Mouse (Mus musculus): Measurements from ENCODE around the gene Fzd10. TPM values are rescaled to one million over a fixed set of nuclear protein-coding genes. Genes with fewer than 3 reads are reported as not detected.

Gene Fzd10
- total and polyA plus RNA-seq, 3 experiments: not detected

DNA sequence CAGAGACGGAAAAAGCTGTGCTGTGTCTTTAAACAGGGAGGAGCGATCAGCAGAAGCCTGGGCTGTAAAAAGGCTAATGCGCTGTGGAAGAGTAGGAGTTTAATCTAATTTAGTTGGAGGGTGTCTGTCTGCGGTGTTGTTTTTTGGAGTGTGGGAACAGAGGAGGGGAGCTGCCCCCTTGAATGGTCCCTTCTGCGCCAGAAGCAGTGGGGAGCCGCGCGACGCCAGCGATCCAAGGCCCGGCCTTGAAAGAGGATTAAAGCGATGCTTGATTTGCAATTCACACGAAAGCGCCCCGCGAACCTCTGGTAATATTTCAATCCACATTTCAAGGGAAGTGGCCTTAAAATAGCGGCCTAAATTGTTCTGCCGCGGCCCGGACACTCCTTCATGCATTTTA is 3.8 kb upstream of the Fzd10 start:
- H3K9me3 ChIP-seq (replicated peaks; ENCODE audit: insufficient read depth, low read length): no peaks in the 10 kb centered on the region
- H3K9ac ChIP-seq (ENCODE audit: control insufficient read depth, low read depth, low read length, poor library complexity, severe bottlenecking): no peak overlapping the region
- no peak overlapping the region for H3K4me3 ChIP-seq (ENCODE audit: control insufficient read depth in 1 of 2, insufficient read depth in 1 of 2, low read depth in 2 of 2, low read length in 2 of 2)
- H3K27ac ChIP-seq (ENCODE audit: control insufficient read depth, low read depth, low read length): no peak overlapping the region
- H3K36me3 ChIP-seq (ENCODE audit: control insufficient read depth in 1 of 2, insufficient read depth in 2 of 2, low read length in 2 of 2): no peaks in the 10 kb centered on the region
- no peaks in the 10 kb centered on the region for H3K79me2 ChIP-seq (ENCODE audit: control insufficient read depth, insufficient read depth, low read length, poor library complexity)
- no peak for DNase-seq (ENCODE audit: low read depth, low spot score)
- TF ChIP-seq MEF2A (IDR thresholded peaks at IDR 0.05; ENCODE audit: extremely low read depth, insufficient replicate concordance, low read depth, low read length, poor library complexity, severe bottlenecking) (no peak), SIN3A (IDR thresholded peaks at IDR 0.05; ENCODE audit: low read length) (no peak), ELF1 (IDR thresholded peaks at IDR 0.05; ENCODE audit: low read depth, low read length) (no peak), MAFK (IDR thresholded peaks at IDR 0.05; ENCODE audit: borderline replicate concordance, low read depth, low read length) (no peak), ZNF384 (IDR thresholded peaks at IDR 0.05; ENCODE audit: low read depth, low read length) (no peak), HCFC1 (IDR thresholded peaks at IDR 0.05; ENCODE audit: low read depth, low read length) (no peak), NRF1 (IDR thresholded peaks at IDR 0.05; ENCODE audit: insufficient read depth, low read depth, low read length, poor library complexity, severe bottlenecking) (no peak)
- no peaks in the 10 kb centered on the region for H3K4me1 ChIP-seq (ENCODE audit: control insufficient read depth in 1 of 2, insufficient read depth in 2 of 2, low read length in 2 of 2)
- no peaks in the 10 kb centered on the region for H3K27me3 ChIP-seq (ENCODE audit: control insufficient read depth in 1 of 2, insufficient read depth in 2 of 2, low read length in 2 of 2)

- H3K79me2 ChIP-seq (ENCODE audit: control insufficient read depth, insufficient read depth, low read length, poor library complexity): no peaks in the 10 kb centered on the region
- H3K27ac ChIP-seq (ENCODE audit: control insufficient read depth, low read depth, low read length): no peak overlapping the region
- TF ChIP-seq MAZ (IDR thresholded peaks at IDR 0.05; ENCODE audit: low read depth, low read length) (no peak), RCOR1 (IDR thresholded peaks at IDR 0.05; ENCODE audit: low read depth, low read length) (no peak), USF2 (IDR thresholded peaks at IDR 0.05; ENCODE audit: borderline replicate concordance in 1 of 2, insufficient read depth in 1 of 2, low read depth in 1 of 2, low read length in 2 of 2) (no peak), POLR2AphosphoS5 (IDR thresholded peaks at IDR 0.05; ENCODE audit: borderline replicate concordance, low read depth, low read length) (no peak)
- H3K27me3 ChIP-seq (ENCODE audit: control insufficient read depth in 1 of 2, insufficient read depth in 2 of 2, low read length in 2 of 2): no peaks in the 10 kb centered on the region
- no peak overlapping the region for H3K4me3 ChIP-seq (ENCODE audit: control insufficient read depth in 1 of 2, insufficient read depth in 1 of 2, low read depth in 2 of 2, low read length in 2 of 2)
- no peaks in the 10 kb centered on the region for H3K4me1 ChIP-seq (ENCODE audit: control insufficient read depth in 1 of 2, insufficient read depth in 2 of 2, low read length in 2 of 2)
- H3K9me3 ChIP-seq (replicated peaks; ENCODE audit: insufficient read depth, low read length): no peaks in the 10 kb centered on the region
- no peak for DNase-seq (ENCODE audit: low read depth, low spot score)
- H3K9ac ChIP-seq (ENCODE audit: control insufficient read depth, low read depth, low read length, poor library complexity, severe bottlenecking): no peak overlapping the region
- no peaks in the 10 kb centered on the region for H3K36me3 ChIP-seq (ENCODE audit: control insufficient read depth in 1 of 2, insufficient read depth in 2 of 2, low read length in 2 of 2)
Measured at GRCm38 (mm10) chr5:128597381-128597780, 3.3 kb upstream of the Fzd10 start.

DNA sequence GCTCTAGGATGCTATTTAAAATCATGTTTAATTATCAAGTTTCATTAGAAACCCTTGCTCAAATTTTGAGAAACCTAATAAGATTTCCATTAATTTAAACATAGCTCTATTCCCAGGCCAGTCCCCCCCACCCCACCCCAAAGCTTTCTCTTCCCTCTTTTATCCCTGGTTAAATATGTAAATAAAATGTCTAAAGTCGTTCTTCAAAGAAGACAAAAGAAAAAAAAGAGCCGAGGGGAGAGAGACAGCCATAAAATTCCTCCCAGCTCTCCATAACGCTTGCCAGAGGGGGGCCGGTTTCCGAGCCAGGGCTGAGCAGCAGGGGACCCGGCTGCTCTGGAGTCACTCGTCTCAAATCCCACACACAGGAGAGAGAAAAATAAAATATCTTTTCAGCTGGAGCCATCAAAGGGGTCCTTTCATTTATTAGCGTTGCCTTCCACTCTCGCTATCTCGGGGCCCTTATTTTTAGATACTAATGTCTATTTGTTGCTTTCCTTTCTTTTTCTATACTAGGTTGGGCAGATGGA is 2.4 kb upstream of the Fzd10 start:
- Histone ChIP-seq H3K27me3 (ENCODE audit: control insufficient read depth in 1 of 2, insufficient read depth in 2 of 2, low read length in 2 of 2) (no peaks in the 10 kb centered on the region), H3K4me1 (ENCODE audit: control insufficient read depth in 1 of 2, insufficient read depth in 2 of 2, low read length in 2 of 2) (no peaks in the 10 kb centered on the region), H3K79me2 (ENCODE audit: control insufficient read depth, insufficient read depth, low read length, poor library complexity) (no peaks in the 10 kb centered on the region), H3K9me3 (replicated peaks; ENCODE audit: insufficient read depth, low read length) (no peaks in the 10 kb centered on the region), H3K27ac (ENCODE audit: control insufficient read depth, low read depth, low read length) (no peak overlapping the region), H3K9ac (ENCODE audit: control insufficient read depth, low read depth, low read length, poor library complexity, severe bottlenecking) (no peak overlapping the region), H3K36me3 (ENCODE audit: control insufficient read depth in 1 of 2, insufficient read depth in 2 of 2, low read length in 2 of 2) (no peaks in the 10 kb centered on the region), H3K4me3 (ENCODE audit: control insufficient read depth in 1 of 2, insufficient read depth in 1 of 2, low read depth in 2 of 2, low read length in 2 of 2) (no peak overlapping the region)
- no peak for DNase-seq (ENCODE audit: low read depth, low spot score)
- no peak for TF ChIP-seq ZKSCAN1 (IDR thresholded peaks at IDR 0.05; ENCODE audit: low read depth, low read length)

Data from MEL (cell line).